In the genomic region with DNA sequence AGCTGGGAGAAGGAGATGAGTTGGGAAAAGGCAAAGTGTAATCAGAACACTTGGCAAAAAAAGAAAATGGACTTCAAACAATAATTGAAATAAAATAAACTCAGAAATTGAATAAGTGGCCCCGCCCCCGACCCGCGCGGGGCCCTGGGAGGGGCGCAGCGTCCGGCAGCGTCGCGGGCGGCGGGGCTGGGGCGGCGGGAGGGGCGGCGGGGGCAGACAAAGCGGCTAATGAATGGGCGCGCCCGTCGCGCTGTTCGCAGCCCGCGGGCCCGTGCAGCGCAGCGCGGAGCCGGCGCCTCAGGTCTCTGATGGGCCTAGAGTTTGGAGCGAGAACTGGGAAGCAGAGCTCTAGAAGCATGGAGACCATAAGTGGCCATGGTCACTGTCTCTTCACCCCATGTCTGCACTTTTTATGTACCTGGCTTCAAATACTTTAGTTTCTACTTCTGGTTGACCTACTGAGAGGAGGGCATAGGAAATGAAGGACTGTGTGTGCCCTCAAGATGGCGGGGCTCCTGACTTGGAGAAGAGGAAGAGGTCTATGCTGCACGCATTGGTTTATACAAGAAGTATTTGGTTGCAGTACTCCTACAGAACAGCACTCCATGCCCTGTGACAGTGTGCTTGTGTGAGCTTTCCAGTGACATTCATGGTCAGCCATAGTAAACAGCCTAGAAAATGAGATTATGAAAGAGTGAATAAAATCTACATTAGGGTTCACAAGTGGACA, we compare ENCODE assay signal across 8 mouse cellular contexts.
DNase-seq lines count a peak whose midpoint lies in the region; ATAC-seq and TF ChIP-seq lines count a peak whose summit lies in the region.
"Not testable (repeated sequence)": the region's sequence is repeated elsewhere in the genome, so short reads cannot be mapped to it uniquely, and the experiment has no call there.

No protein-coding gene starts in this region.

- not testable (repeated sequence) for H3K4me1 ChIP-seq in embryonic facial prominence, embryonic 13.5 days; hindbrain, embryonic 13.5 days (replicated peaks); liver, embryonic 15.5 days (replicated peaks); midbrain, embryonic 14.5 days (ENCODE audit: control insufficient read depth, insufficient read depth, low read length); stomach, embryonic 15.5 days

- not testable (repeated sequence) for H3K36me3 ChIP-seq in embryonic facial prominence, embryonic 13.5 days; hindbrain, embryonic 13.5 days; liver, embryonic 15.5 days (replicated peaks); midbrain, embryonic 14.5 days (ENCODE audit: control insufficient read depth, insufficient read depth, low read length); stomach, embryonic 15.5 days

- not testable (repeated sequence) for TF ChIP-seq CTCF in layer of hippocampus, adult 2 months (conservative IDR thresholded peaks at IDR 0.05)

- H3K27ac ChIP-seq in embryonic facial prominence, embryonic 13.5 days; hindbrain, embryonic 13.5 days; layer of hippocampus, adult 2 months; liver, embryonic 15.5 days (replicated peaks); midbrain, embryonic 14.5 days (replicated peaks; ENCODE audit: low read depth, low read length); stomach, embryonic 15.5 days: not testable (repeated sequence)

- DNase-seq in cerebellum, adult 9-11 months = peak; percentile 8
- not testable (repeated sequence) for DNase-seq in layer of hippocampus, adult 2 months (ENCODE audit: low spot score in 2 of 2)
- peak; percentile 57 for DNase-seq in midbrain, embryonic 14.5 days

- WGBS in embryonic facial prominence, embryonic 13.5 days = 5% methylated on average over 33 of the region's 35 CpGs
- 4% methylated on average over 25 of the region's 35 CpGs for WGBS in hindbrain, embryonic 13.5 days
- WGBS in liver, embryonic 15.5 days (ENCODE audit: insufficient replicate concordance) = 5% methylated on average over 26 of the region's 35 CpGs
- 4% methylated on average over 34 of the region's 35 CpGs for WGBS in midbrain, embryonic 14.5 days
- 2% methylated on average over 31 of the region's 35 CpGs for WGBS in stomach, embryonic 15.5 days

- H3K4me2 ChIP-seq in embryonic facial prominence, embryonic 13.5 days = peak overlapping the region; percentile 62
- H3K4me2 ChIP-seq in hindbrain, embryonic 13.5 days = peak overlapping the region; percentile 61
- peak overlapping the region; percentile 46 for H3K4me2 ChIP-seq in liver, embryonic 15.5 days
- H3K4me2 ChIP-seq in midbrain, embryonic 14.5 days (ENCODE audit: low read length) = peak overlapping the region; percentile 58
- H3K4me2 ChIP-seq in stomach, embryonic 15.5 days = peak overlapping the region; percentile 62

- not testable (repeated sequence) for ATAC-seq in embryonic facial prominence, embryonic 13.5 days (ENCODE audit: insufficient number of reproducible peaks, insufficient read depth, low FRiP score, low TSS enrichment, low read depth); liver, embryonic 15.5 days (ENCODE audit: insufficient read depth)
- peak; percentile 78 for ATAC-seq in granulocyte monocyte progenitor cell, adult 5-6 weeks (replicated peaks; ENCODE audit: poor library complexity, severe bottlenecking)
- ATAC-seq in hindbrain, embryonic 13.5 days (ENCODE audit: low FRiP score) = peak; percentile 90
- peak; percentile 85 for ATAC-seq in midbrain, embryonic 14.5 days (ENCODE audit: low FRiP score, low TSS enrichment)
- ATAC-seq in stomach, embryonic 15.5 days (ENCODE audit: insufficient read depth, low FRiP score, low read depth) = peak; percentile 50; the same call in 1 of the 2 replicates

- H3K9ac ChIP-seq in embryonic facial prominence, embryonic 13.5 days; hindbrain, embryonic 13.5 days; liver, embryonic 15.5 days; midbrain, embryonic 14.5 days (replicated peaks; ENCODE audit: low read length); stomach, embryonic 15.5 days: not testable (repeated sequence)

- H3K27me3 ChIP-seq in embryonic facial prominence, embryonic 13.5 days; hindbrain, embryonic 13.5 days; liver, embryonic 15.5 days; midbrain, embryonic 14.5 days (ENCODE audit: control insufficient read depth, insufficient read depth, low read length); stomach, embryonic 15.5 days (replicated peaks): not testable (repeated sequence)

- peak overlapping the region; percentile 43 for H3K4me3 ChIP-seq in embryonic facial prominence, embryonic 13.5 days
- peak overlapping the region; percentile 45 for H3K4me3 ChIP-seq in hindbrain, embryonic 13.5 days
- peak overlapping the region; percentile 30; the same call in 1 of the 2 replicates for H3K4me3 ChIP-seq in layer of hippocampus, adult 2 months
- not testable (repeated sequence) for H3K4me3 ChIP-seq in liver, embryonic 15.5 days (replicated peaks)
- peak overlapping the region; percentile 36 for H3K4me3 ChIP-seq in midbrain, embryonic 14.5 days (replicated peaks; ENCODE audit: low read depth, low read length)
- peak overlapping the region; percentile 33 for H3K4me3 ChIP-seq in stomach, embryonic 15.5 days (replicated peaks)

- not testable (repeated sequence) for H3K9me3 ChIP-seq in embryonic facial prominence, embryonic 13.5 days; hindbrain, embryonic 13.5 days; liver, embryonic 15.5 days (replicated peaks); midbrain, embryonic 14.5 days (ENCODE audit: control insufficient read depth, low read length); stomach, embryonic 15.5 days
